Mouse (Mus musculus): ENCODE measurements at regions not wholly inside any gene's neighbourhood (a gene's known extent, or its start where the extent isn't known, plus 50 kb on each side); places are given as distances from the start of the nearest gene placed in this dataset.

DNA sequence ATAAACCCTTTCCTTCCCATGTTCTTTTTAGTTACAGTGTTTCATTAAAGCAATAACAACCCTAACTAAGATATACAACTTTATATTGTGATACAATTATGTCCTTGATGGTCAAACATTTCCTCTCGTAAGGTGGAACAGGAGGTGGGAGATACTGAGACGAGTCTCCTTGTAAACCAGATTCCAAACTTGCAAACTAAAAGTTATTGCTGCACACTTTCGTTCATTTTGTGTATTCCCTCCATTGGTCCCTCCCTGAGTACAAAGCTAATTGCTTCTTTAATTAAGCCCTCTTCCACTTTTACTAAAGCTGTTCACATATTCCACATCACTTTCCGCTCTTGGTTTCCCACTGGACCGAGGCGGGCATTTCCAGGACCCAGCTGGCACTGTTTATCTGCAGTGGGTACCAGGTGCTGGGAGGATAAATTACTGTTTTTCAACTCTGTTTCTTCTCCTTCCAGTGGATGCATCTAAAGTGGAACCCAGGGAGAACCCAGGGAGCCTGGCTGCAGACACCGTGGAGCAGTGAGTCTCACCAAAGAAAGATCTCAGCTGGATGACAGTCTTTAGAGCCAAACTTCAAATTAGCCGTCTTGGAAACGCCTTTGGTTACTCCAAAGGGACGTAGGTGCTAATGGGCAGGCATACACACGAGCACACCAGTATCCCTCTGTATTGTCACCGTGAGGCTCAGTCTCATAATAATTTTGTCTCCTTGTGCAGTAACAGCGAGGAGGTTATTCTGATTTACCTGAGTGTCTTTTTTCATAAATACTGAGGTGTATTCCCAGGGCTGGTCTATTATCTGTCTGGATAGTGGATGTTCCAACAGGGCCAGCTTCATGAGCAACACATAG lies 95.5 kb upstream of the Cpsf6 start:
- no peak for ATAC-seq (ENCODE audit: insufficient number of reproducible peaks, low FRiP score, low TSS enrichment, low read depth)
- no peaks in the 10 kb centered on the region for H3K36me3 ChIP-seq
- WGBS = 76% methylated on average over 13 of the region's 13 CpGs
- no peak overlapping the region for H3K27ac ChIP-seq
- 0 out of 2 replicates have a peak, but pooled peaks cover 5% of the 10 kb centered on the region for H3K9me3 ChIP-seq
- no peak overlapping the region for H3K9ac ChIP-seq
- H3K27me3 ChIP-seq = no peaks in the 10 kb centered on the region
- no peak overlapping the region for H3K4me2 ChIP-seq
- no peak overlapping the region for H3K4me3 ChIP-seq
- H3K4me1 ChIP-seq = 0 out of 2 replicates have a peak, but pooled peaks cover 4% of the 10 kb centered on the region

DNA sequence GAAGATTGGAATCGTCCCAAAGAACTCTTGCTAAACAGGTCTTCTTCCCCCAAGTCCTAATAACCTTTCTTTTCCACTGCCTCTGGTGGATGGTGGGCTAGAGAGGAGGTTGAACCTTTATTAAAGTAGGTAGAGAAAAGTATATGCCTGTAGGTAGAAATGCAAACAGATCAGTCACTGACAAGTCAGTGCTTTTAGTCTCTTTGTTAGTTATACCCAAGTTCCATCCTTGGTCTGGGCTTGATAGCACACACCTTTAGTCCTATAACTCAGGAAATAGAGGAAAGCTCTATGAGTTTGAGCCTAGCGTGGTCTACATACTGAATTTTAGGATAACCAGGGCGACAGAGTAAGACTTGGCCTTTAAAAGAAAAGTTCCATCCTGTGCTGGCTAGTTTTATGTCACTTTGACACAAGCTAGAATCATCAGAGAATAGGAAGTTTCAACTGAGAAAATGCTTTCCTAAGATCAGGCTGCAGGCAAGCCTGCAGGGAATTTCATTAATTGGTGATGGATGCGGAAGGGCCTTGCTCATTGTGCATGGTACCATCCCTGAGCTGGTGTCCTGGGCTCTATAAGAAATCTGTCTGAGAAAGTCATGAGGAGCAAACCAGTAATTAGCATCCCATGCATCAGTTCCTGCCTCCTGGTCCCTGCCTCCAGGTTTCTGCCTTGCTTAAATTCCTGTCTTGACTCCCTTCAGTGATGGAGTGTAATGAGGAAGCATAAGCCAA lies 94.7 kb upstream of the Cpsf6 start:
- Histone ChIP-seq H3K9ac (no peak overlapping the region), H3K4me1 (0 out of 2 replicates have a peak, but pooled peaks cover 4% of the 10 kb centered on the region), H3K4me3 (no peak overlapping the region), H3K27me3 (no peaks in the 10 kb centered on the region), H3K4me2 (no peak overlapping the region), H3K36me3 (no peaks in the 10 kb centered on the region), H3K9me3 (0 out of 2 replicates have a peak, but pooled peaks cover 5% of the 10 kb centered on the region), H3K27ac (no peak overlapping the region)
- no peak for ATAC-seq (ENCODE audit: insufficient number of reproducible peaks, low FRiP score, low TSS enrichment, low read depth)
- 90% methylated on average over 4 of the region's 4 CpGs for WGBS

GRCm38 (mm10) chr10:117473471-117473870 lies 93.7 kb upstream of the Cpsf6 start:
- Histone ChIP-seq H3K9me3 (0 out of 2 replicates have a peak, but pooled peaks cover 5% of the 10 kb centered on the region), H3K4me1 (0 out of 2 replicates have a peak, but pooled peaks cover 4% of the 10 kb centered on the region), H3K4me2 (no peak overlapping the region), H3K4me3 (no peak overlapping the region), H3K27me3 (no peaks in the 10 kb centered on the region), H3K27ac (no peak overlapping the region), H3K9ac (no peak overlapping the region), H3K36me3 (no peaks in the 10 kb centered on the region)
- 94% methylated on average over 4 of the region's 4 CpGs for WGBS
- no peak for ATAC-seq (ENCODE audit: insufficient number of reproducible peaks, low FRiP score, low TSS enrichment, low read depth)

GRCm38 (mm10) chr10:117472568-117472930 lies 92.7 kb upstream of the Cpsf6 start:
- Histone ChIP-seq H3K27ac (no peak overlapping the region), H3K9ac (no peak overlapping the region), H3K4me1 (0 out of 2 replicates have a peak, but pooled peaks cover 4% of the 10 kb centered on the region), H3K9me3 (0 out of 2 replicates have a peak, but pooled peaks cover 5% of the 10 kb centered on the region), H3K4me3 (no peak overlapping the region), H3K27me3 (no peaks in the 10 kb centered on the region), H3K4me2 (no peak overlapping the region), H3K36me3 (no peaks in the 10 kb centered on the region)
- 79% methylated on average over 4 of the region's 4 CpGs for WGBS
- ATAC-seq (ENCODE audit: insufficient number of reproducible peaks, low FRiP score, low TSS enrichment, low read depth) = no peak

DNA sequence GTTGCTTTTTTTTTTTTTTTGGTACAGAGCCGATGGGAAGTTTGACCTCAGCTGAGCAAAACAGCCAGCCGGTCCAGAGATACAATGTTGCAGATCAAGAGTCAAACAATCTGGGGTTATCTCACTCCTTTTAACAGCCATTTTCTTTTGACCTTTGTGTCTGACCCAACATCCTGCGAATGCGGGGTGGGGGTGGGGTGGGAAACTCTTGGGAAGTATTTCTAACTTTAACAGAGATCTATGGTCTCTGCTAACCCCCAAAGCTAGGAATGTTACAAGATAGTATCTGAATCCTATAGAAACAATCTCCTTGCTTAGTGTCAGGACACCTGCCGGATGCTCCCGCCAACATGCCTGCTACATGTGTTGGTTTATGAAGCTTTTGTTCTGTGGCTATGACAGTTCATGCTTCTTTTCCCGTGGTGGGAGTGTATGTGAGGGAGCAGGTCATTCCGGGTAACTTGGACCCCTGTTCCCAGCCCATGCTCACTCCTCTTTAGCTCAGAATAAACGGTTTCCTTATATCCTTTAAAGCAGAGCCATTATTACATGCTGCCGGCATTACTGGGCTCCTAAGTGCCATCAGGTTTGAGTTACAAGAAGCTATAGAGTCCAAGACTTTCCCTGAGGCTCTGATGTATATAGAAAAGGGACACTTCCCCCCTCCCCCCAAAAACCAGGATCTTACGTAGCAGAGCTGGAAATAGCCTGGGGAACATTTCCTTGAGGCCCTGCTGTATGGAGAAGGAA lies 92.2 kb upstream of the Cpsf6 start:
- 0 out of 2 replicates have a peak, but pooled peaks cover 5% of the 10 kb centered on the region for H3K9me3 ChIP-seq
- no peak overlapping the region for H3K9ac ChIP-seq
- no peak overlapping the region for H3K4me3 ChIP-seq
- H3K27me3 ChIP-seq = no peaks in the 10 kb centered on the region
- no peak overlapping the region for H3K4me2 ChIP-seq
- 40% methylated on average over 11 of the region's 11 CpGs for WGBS
- ATAC-seq (ENCODE audit: insufficient number of reproducible peaks, low FRiP score, low TSS enrichment, low read depth) = no peak
- 0 out of 2 replicates have a peak, but pooled peaks cover 4% of the 10 kb centered on the region for H3K4me1 ChIP-seq
- no peaks in the 10 kb centered on the region for H3K36me3 ChIP-seq
- no peak overlapping the region for H3K27ac ChIP-seq

- no peak overlapping the region for H3K4me2 ChIP-seq
- H3K9ac ChIP-seq = no peak overlapping the region
- no peaks in the 10 kb centered on the region for H3K27me3 ChIP-seq
- no peaks in the 10 kb centered on the region for H3K36me3 ChIP-seq
- H3K4me1 ChIP-seq = 0 out of 2 replicates have a peak, but pooled peaks cover 4% of the 10 kb centered on the region
- 38% methylated on average over 8 of the region's 8 CpGs for WGBS
- no peak overlapping the region for H3K4me3 ChIP-seq
- no peak for ATAC-seq (ENCODE audit: insufficient number of reproducible peaks, low FRiP score, low TSS enrichment, low read depth)
- H3K9me3 ChIP-seq = 0 out of 2 replicates have a peak, but pooled peaks cover 5% of the 10 kb centered on the region
- H3K27ac ChIP-seq = no peak overlapping the region
These were observed 91.4 kb upstream of the Cpsf6 start for GRCm38 (mm10) chr10:117471036-117471817.

- WGBS = 74% methylated on average over 2 of the region's 2 CpGs
- Histone ChIP-seq H3K4me3 (no peak overlapping the region), H3K27ac (no peak overlapping the region), H3K36me3 (no peaks in the 10 kb centered on the region), H3K4me1 (0 out of 2 replicates have a peak, but pooled peaks cover 4% of the 10 kb centered on the region), H3K27me3 (no peaks in the 10 kb centered on the region), H3K9me3 (0 out of 2 replicates have a peak, but pooled peaks cover 5% of the 10 kb centered on the region), H3K9ac (no peak overlapping the region), H3K4me2 (no peak overlapping the region)
- no peak for ATAC-seq (ENCODE audit: insufficient number of reproducible peaks, low FRiP score, low TSS enrichment, low read depth)
These were observed 90.7 kb upstream of the Cpsf6 start for GRCm38 (mm10) chr10:117470481-117470880.

GRCm38 (mm10) chr10:117469573-117470090 lies 89.8 kb upstream of the Cpsf6 start:
- no peak overlapping the region for H3K4me3 ChIP-seq
- no peak overlapping the region for H3K4me2 ChIP-seq
- H3K4me1 ChIP-seq = 0 out of 2 replicates have a peak, but pooled peaks cover 4% of the 10 kb centered on the region
- H3K36me3 ChIP-seq = no peaks in the 10 kb centered on the region
- H3K27ac ChIP-seq = no peak overlapping the region
- H3K9me3 ChIP-seq = 0 out of 2 replicates have a peak, but pooled peaks cover 5% of the 10 kb centered on the region
- H3K27me3 ChIP-seq = no peaks in the 10 kb centered on the region
- WGBS = 90% methylated on average over 3 of the region's 3 CpGs
- no peak for ATAC-seq (ENCODE audit: insufficient number of reproducible peaks, low FRiP score, low TSS enrichment, low read depth)
- H3K9ac ChIP-seq = no peak overlapping the region

DNA sequence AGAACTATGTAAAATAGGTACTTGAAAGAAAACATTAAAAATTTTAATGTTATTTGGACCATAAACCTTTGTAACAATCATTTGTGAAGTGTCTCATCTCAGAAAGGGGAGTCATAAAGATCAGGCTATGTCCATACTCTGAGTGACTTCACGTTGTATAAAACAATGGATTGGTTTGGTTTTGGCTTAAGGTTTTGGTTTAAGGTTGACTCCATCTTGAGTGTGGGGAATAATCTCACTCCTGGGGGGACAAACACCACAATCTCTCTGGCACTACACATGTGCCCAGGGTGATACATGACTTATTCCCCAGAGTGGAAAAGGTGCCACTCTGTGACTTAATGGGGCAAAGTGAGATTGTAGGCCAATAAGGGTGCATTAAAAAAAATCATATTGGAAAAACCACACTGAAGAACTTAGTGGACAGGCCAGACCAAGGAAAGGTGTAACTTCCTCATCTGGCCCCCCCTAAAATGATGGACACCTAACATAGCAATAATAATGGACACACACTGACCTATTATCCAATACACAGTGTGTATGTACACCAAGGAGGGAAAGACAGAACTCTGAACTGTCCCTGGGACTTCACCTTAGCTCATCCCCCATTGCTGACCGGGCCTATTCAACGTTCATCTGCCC lies 89.2 kb upstream of the Cpsf6 start:
- Histone ChIP-seq H3K27ac (no peak overlapping the region), H3K4me2 (no peak overlapping the region), H3K4me1 (0 out of 2 replicates have a peak, but pooled peaks cover 4% of the 10 kb centered on the region), H3K4me3 (no peak overlapping the region), H3K36me3 (no peaks in the 10 kb centered on the region), H3K9me3 (0 out of 2 replicates have a peak, but pooled peaks cover 3% of the 10 kb centered on the region), H3K9ac (no peak overlapping the region), H3K27me3 (no peaks in the 10 kb centered on the region)
- 93% methylated on average over 3 of the region's 3 CpGs for WGBS
- ATAC-seq (ENCODE audit: insufficient number of reproducible peaks, low FRiP score, low TSS enrichment, low read depth) = no peak

- Histone ChIP-seq H3K4me2 (no peak overlapping the region), H3K36me3 (no peaks in the 10 kb centered on the region), H3K27ac (no peak overlapping the region), H3K4me3 (no peak overlapping the region), H3K9me3 (no peaks in the 10 kb centered on the region), H3K4me1 (0 out of 2 replicates have a peak, but pooled peaks cover 4% of the 10 kb centered on the region), H3K27me3 (no peaks in the 10 kb centered on the region), H3K9ac (no peak overlapping the region)
- 76% methylated on average over 4 of the region's 4 CpGs for WGBS
- no peak for ATAC-seq (ENCODE audit: insufficient number of reproducible peaks, low FRiP score, low TSS enrichment, low read depth)
These were observed 88.6 kb upstream of the Cpsf6 start for GRCm38 (mm10) chr10:117468381-117468780.
